Mouse (Mus musculus): ENCODE data around the gene Rhbdf1. TPM values are rescaled to one million over a fixed set of nuclear protein-coding genes. Genes with fewer than 3 reads are reported as not detected.

Rhbdf1 gene
- total and polyA plus RNA-seq, 3 experiments = 24.7 to 37.6 (median 34.2) TPM

GRCm38 (mm10) chr11:32220607-32221224 is 1.4 kb downstream of the Rhbdf1 start:
- Histone ChIP-seq H3K4me3 (replicated peaks in 1 of 3; ENCODE audit: low read depth in 2 of 3, low read length in 2 of 3, poor library complexity in 1 of 3) (peak overlapping the region; percentile 67 to 77 (median 71)), H3K9me3 (replicated peaks; ENCODE audit: low read length) (peaks cover 3% of the 10 kb centered on the region), H3K4me2 (ENCODE audit: insufficient read depth, low read depth, poor library complexity, severe bottlenecking) (peak overlapping the region; percentile 89), H3K9ac (ENCODE audit: insufficient read depth, low read depth) (no peak overlapping the region; the same call in 1 of the 2 replicates), H3K27ac (ENCODE audit: insufficient read depth, low read depth) (no peak overlapping the region), H3K36me3 (replicated peaks in 1 of 2; ENCODE audit: control insufficient read depth in 1 of 2, insufficient read depth in 1 of 2, low read length in 1 of 2) (peaks cover 4 to 33% of the 10 kb centered on the region in 2 experiments), H3K4me1 (ENCODE audit: control insufficient read depth in 1 of 2, insufficient read depth in 2 of 2) (peaks cover 12 to 69% of the 10 kb centered on the region in 2 experiments), H3K27me3 (replicated peaks) (peaks cover 19% of the 10 kb centered on the region), H3K79me2 (replicated peaks; ENCODE audit: control insufficient read depth, extremely low read depth, insufficient read depth, poor library complexity, severe bottlenecking) (no peaks in the 10 kb centered on the region)
- peak; percentile 47 for DNase-seq (ENCODE audit: extremely low read depth)
- dilution Hi-C loops (cut with MboI; ENCODE audit: extremely low pct_ligation_motif_present, extremely low pct_unique_long_range_greater_than_20kb, low sequenced_read_pairs) (no loop called here), in situ Hi-C loops (cut with MboI; ENCODE audit: low pct_ligation_motif_present, low pct_unique_long_range_greater_than_20kb, low sequenced_read_pairs) (no loop called here)
- TF ChIP-seq ZMIZ1 (IDR thresholded peaks at IDR 0.05; ENCODE audit: low read depth, low read length) (no peak), ZC3H11A (IDR thresholded peaks at IDR 0.05; ENCODE audit: low read depth, low read length) (no peak), POLR2A (IDR thresholded peaks at IDR 0.05; ENCODE audit: low read depth, low read length) (no peak), CTCF (conservative IDR thresholded peaks at IDR 0.05 in 1 of 2, IDR thresholded peaks at IDR 0.05 in 1 of 2; ENCODE audit: low read depth in 2 of 2, low read length in 2 of 2) (no peak), GABPA (IDR thresholded peaks at IDR 0.05; ENCODE audit: insufficient replicate concordance, low read depth, low read length) (no peak), MAX (IDR thresholded peaks at IDR 0.05; ENCODE audit: low read length) (no peak), NRF1 (IDR thresholded peaks at IDR 0.05; ENCODE audit: low read depth, low read length) (no peak), E2F4 (IDR thresholded peaks at IDR 0.05; ENCODE audit: insufficient replicate concordance, low read depth, low read length) (no peak), CHD1 (IDR thresholded peaks at IDR 0.05; ENCODE audit: low read depth, low read length) (no peak), NELFE (IDR thresholded peaks at IDR 0.05; ENCODE audit: low read depth, low read length) (no peak), POLR2AphosphoS2 (IDR thresholded peaks at IDR 0.05; ENCODE audit: low read depth, low read length) (no peak), MAZ (IDR thresholded peaks at IDR 0.05; ENCODE audit: low read depth, low read length) (no peak), PAX5 (IDR thresholded peaks at IDR 0.05; ENCODE audit: low read length) (no peak), SMC3 (IDR thresholded peaks at IDR 0.05; ENCODE audit: low read depth, low read length) (no peak), KAT2A (IDR thresholded peaks at IDR 0.05; ENCODE audit: insufficient replicate concordance, low read length) (no peak), MYC (IDR thresholded peaks at IDR 0.05; ENCODE audit: low read depth, low read length) (no peak), MXI1 (IDR thresholded peaks at IDR 0.05; ENCODE audit: low read depth, low read length) (no peak), BHLHE40 (IDR thresholded peaks at IDR 0.05; ENCODE audit: low read depth, low read length) (no peak)

- no peak overlapping the region for H3K4me3 ChIP-seq (replicated peaks in 1 of 3; ENCODE audit: low read depth in 2 of 3, low read length in 2 of 3, poor library complexity in 1 of 3)
- in situ Hi-C loops (cut with MboI; ENCODE audit: low pct_ligation_motif_present, low pct_unique_long_range_greater_than_20kb, low sequenced_read_pairs) (no loop called here), dilution Hi-C loops (cut with MboI; ENCODE audit: extremely low pct_ligation_motif_present, extremely low pct_unique_long_range_greater_than_20kb, low sequenced_read_pairs) (no loop called here)
- H3K79me2 ChIP-seq (replicated peaks; ENCODE audit: control insufficient read depth, extremely low read depth, insufficient read depth, poor library complexity, severe bottlenecking) = no peaks in the 10 kb centered on the region
- no peak for TF ChIP-seq POLR2AphosphoS2 (IDR thresholded peaks at IDR 0.05; ENCODE audit: low read depth, low read length)
- TF ChIP-seq TBP (conservative IDR thresholded peaks at IDR 0.05; ENCODE audit: low read depth, low read length) = no peak
- TF ChIP-seq ZKSCAN1 (IDR thresholded peaks at IDR 0.05; ENCODE audit: borderline replicate concordance, low read depth, low read length) = no peak
- no peak for TF ChIP-seq E2F4 (IDR thresholded peaks at IDR 0.05; ENCODE audit: insufficient replicate concordance, low read depth, low read length)
- TF ChIP-seq HCFC1 (IDR thresholded peaks at IDR 0.05; ENCODE audit: low read depth, low read length) = no peak
- H3K4me2 ChIP-seq (ENCODE audit: insufficient read depth, low read depth, poor library complexity, severe bottlenecking) = no peak overlapping the region
- H3K9ac ChIP-seq (ENCODE audit: insufficient read depth, low read depth) = no peak overlapping the region
- peaks cover 3% of the 10 kb centered on the region for H3K9me3 ChIP-seq (replicated peaks; ENCODE audit: low read length)
- H3K27ac ChIP-seq (ENCODE audit: insufficient read depth, low read depth) = no peak overlapping the region
- H3K4me1 ChIP-seq (ENCODE audit: control insufficient read depth in 1 of 2, insufficient read depth in 2 of 2) = peaks cover 12 to 58% of the 10 kb centered on the region in 2 experiments
- no peak for DNase-seq (ENCODE audit: extremely low read depth)
- H3K36me3 ChIP-seq (replicated peaks in 1 of 2; ENCODE audit: control insufficient read depth in 1 of 2, insufficient read depth in 1 of 2, low read length in 1 of 2) = peaks cover 16 to 47% of the 10 kb centered on the region in 2 experiments
- H3K27me3 ChIP-seq (replicated peaks) = peaks cover 9% of the 10 kb centered on the region
Measured at GRCm38 (mm10) chr11:32219287-32219686, 2.8 kb downstream of the Rhbdf1 start.

Measured in CH12.LX (cell line).